Mouse (Mus musculus) cerebellum, adult 9-10 months (tissue): ENCODE measurements around the gene Rbm15b.

Source experiments
- DNase-seq: peaks from one replicate; pipeline ENCODE4 v3.0.0; 2022

The Rbm15b gene

DNA sequence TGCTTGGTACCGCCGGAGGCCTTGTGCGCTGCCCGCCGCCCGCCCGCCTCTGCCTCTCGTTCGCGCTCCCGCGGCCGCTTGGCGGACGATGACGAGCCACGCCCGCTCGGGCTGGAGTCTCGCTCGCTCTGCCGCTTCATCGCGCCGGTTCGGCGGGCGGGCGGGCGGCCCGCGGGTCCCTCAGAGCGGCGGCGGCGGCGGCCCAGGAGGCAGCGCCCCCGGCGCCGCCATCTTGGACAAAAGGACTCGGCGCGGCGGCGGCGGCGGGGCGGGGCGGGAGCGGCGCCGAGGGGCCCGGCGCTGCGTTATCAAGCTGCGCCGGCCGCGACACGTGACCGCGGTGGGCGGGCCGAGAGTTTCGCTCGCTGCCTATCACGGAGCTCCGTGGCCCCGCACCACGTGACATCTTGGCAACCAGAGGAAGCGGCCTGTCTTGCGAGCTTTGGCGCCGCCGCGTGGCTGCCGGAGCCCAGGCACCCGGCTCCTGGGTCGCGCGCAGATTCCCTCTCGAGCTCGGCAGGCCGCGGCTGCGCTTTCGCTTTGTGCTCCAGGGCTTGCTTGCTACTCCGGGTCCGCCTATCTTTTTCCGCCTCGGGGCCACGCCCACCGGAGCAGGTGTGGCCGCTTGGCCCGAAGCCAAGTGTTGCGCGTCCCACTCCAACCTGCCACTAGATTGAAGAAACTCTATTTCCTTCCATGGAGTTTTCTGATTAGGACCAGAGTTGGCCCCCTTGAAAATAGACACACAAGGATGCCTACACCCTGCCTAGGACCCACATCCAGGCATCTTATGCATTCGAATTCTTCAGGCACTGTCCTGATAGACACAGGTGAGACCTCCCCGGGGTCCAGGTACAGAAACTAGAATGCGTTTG is at the start of gene Rbm15b:
Gene Rbm15b (minus strand): TSS at position 601 of the 875 bp plus-strand sequence.
- DNase-seq: peak; percentile 98

DNA sequence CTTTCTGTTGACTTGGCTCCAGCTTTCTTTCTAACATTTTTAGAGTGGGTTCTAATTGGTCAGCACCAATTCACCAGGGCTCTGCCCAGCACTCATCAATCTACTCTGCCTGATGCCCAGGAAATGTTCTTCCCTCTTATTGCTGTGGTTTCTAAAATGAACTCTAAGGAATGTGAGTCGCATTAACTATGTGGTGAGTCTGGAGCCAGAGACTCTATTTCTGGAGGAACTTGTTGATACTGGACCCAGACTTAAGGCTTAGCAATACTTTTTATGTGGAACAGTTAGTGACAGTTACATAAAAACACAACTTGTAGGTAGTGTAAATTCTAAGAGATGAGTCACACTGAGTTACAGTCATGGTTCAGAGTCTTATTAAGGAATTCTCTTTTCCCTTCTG is 47.8 kb upstream of the Rbm15b start:
- DNase-seq: no peak

DNA sequence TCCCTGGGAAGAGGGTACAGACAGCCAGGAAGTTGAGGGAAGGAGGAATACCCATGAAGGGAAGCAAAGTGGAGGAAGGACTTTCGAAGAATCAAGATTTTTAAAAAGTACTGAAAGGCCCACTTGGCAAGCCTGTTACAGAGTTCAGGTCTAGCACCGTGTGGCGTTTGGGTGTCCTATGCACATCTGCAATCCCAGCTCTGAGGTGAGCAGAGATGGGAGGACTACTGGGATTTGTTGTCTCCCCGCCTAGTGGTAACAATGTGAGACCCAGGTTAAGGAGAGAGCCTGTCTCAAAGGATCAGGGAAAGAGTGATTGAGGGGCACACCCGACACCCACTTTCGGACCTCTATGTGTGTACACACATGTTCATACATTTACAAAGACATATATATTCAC is 27.6 kb upstream of the Rbm15b start:
- no peak for DNase-seq

DNA sequence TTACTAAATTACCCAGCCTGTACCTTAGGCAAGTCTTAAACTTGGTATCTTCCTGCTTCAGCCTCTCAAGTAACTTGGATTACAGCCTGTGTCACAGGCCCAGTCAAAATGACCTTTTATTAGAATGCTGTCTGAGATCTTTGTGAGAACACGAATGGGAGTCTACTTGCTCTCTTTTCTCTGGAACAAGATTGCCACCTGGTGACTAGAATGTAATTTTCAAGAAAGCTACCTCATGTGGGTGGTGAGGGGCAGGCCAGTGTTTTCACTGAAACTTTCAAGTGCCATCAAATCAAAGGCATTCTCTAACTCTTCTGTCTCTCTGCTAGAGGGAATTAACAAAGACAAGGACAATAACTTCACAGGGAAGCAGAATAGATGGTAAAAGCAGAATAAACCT is 26.5 kb upstream of the Rbm15b start:
- DNase-seq: no peak

DNA sequence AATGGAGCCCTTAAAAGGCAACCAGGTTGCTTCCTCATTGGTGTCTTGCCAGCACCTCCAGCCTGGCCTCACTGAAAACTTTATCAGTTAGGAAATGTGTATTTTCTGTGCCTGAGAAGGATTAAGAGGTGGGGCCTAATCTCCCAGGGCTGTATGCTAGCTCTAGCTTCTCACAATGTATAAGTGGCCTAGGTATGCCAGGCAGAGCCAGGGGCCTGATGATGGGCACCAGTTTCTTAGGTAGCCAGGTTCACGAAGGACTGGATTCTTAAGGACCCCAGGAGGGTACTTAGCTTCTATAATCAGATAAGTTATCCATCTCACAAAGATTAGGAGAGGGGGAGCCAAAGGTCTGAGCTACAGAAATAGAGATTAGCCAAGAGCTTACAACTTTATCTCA is 24.4 kb upstream of the Rbm15b start:
- DNase-seq: no peak

DNA sequence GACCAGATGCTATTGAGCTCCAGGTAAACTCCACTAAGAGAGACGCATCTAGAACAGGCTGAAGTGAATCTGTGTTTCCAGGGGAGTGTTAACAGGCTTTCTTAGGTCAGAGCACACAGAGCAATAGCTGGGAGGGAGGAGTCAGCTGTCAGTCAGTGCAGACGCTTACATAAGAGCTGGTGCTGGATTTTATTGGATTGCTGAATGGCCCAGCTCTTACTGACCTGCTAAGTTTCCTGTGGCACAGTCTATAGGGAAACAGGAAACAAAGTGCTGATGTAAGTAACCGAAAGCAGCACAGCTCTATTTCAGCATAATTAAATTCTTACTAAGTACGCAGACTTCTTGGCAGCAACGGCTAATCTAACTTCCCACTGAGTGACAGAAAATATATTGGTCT is 21.5 kb upstream of the Rbm15b start:
- no peak for DNase-seq

DNA sequence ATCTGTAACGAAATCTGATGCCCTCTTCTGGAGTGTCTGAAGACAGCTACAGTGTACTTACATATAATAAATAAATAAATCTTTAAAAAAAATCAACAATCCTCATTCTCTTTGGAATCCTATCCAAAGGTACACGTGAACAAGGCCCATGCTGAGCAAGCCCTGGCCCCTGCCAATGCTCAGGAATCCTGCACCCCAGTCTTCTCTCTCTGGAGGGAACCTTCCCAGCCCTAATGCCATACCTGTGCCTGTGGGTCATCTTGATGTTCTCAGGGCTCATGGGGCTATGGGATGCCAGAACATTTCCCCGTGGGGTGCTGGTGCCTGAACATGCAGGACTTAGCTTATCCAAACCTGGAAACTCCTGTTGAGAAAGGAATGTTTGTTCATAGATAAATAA is 20.9 kb upstream of the Rbm15b start:
- no peak for DNase-seq

DNA sequence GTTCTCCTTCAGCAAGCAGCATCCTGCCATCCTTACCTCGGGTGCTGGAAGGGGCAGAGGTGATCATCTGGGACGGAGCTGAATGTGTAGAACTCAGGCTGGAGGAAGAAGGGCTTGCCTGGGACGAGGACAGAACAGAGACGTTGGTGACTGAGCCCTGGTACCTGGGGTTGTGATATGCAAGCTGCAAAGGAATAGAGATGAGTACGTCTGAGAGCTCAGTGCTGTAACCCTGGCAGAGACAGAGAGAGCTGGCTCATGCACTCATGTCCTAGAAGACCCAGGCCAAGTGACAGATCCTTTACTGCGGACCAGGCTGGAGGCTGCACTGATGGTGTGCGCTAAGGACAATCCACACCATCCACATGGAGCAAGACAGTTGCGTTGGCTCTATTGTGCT is 19.4 kb upstream of the Rbm15b start:
- no peak for DNase-seq

DNA sequence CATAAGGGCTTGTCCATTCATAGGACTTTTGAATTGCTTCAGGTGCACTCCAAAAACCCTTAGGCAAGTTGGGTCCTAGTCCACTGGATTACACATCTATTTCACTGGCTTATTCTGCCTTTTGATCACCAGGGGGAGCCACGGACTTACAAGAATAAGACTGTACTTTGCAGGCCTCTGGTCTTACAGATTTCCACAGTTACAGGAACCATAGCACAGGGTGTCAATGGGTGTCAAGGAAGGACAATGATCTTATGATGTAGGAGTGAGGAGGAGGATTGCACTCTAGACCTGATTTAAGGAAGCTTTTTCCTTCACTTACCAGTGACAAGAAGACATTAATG is 16.5 kb upstream of the Rbm15b start:
- DNase-seq: peak; percentile 44

DNA sequence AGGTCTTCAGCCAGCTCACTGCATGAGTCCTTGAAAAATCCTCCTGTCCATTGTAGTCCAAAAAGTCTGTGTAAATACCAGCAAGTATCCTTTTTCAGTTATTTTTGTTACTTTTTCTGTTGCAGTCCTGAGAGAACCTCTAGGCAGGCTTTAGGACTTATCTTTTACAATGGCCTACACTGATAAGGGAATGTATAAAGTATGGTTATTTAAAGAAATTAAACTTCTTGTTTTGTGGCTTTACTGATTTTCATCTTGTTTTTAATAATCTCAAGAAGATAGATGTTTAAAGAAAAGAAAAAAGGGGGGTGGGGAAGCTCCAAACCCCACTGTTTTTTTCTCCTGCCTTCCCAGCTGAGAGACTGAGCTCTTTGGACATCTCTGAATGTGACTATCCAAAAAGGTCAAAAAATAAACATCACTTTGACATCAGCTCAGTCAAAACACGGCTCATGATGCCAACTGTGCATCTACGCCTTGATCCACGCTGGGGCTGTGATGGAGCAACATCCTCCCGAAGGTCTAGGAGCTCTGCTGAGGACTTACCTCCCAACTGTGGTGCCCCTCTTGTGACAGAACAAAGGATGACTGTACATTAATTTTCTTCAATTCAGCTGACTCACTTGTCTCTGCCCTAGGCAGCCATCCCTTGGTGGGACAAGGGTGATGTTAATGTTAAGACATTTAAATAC is 16.0 kb upstream of the Rbm15b start:
- DNase-seq: no peak

DNA sequence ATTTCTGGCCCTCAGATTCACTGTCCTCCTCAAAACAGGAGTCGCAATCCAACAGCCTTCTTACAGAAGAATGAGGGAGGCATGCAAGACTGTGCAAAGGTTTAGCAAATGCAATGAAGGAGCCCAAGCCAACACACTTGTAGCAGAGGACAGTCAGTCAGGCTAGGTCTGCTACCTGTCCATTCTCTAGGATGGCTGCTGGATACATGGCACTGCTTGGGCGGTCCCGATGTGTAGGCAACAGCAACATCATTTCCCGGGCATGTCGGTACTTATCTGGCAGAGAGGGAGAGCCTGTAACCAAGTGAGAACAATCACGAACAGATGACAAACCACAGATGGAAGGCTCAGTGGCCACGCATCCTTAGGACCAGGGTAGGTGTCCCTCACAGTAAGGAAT is 14.4 kb upstream of the Rbm15b start:
- no peak for DNase-seq

DNA sequence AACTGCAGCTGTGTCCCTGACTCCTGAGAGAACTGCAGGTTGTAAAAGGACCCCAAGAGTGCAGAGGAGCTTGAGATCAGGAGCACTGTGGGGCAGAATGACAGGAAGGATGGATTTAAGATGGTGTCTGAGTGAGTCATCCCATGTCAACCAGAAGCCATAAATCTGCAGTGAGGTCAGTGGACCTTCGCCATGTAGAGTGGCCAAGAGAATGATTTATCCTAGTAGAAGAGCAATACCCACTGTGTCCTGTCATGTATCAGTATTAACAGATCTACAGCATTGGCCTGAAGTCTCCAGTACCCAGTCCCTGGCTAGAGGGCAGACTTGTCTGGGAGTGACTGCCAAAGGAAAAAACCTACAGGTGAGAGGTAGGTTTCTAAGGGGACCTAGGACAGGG is 11.7 kb upstream of the Rbm15b start:
- DNase-seq: no peak

DNA sequence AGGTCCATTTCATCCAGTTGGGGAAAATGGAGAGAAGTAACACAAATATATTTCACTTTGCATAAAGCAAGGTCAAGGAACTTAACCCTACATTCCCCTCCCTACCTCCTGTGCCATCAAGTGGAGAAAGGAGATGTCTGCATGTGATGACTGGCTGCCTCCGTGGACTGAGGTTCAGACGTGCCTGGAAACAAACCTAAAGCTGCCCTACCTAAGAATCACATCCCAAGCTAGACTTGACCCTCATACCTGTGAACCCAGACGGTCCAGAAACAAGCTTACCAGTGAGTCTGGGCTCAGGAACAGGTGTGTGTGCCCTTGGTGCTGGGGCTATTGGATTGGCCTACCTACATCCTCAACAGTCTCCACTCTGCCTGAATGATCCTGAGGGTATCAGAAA is 6.1 kb upstream of the Rbm15b start:
- peak; percentile 43 for DNase-seq

DNA sequence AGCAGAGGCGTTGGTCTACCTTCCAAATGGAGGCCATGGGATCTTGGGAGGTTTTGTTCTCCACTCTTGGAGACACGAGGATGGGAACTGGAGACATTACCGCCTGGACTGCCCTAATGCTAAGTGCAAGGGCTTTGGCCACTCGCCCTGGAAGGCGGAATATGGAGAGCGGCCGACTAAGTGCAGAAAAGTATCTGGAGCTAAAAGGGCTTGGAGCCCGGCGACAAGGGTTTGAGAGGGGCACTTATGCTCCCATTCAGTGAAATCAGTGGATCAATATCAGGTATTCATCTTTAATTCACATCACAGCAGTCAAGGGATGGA is 5.3 kb upstream of the Rbm15b start:
- no peak for DNase-seq

DNA sequence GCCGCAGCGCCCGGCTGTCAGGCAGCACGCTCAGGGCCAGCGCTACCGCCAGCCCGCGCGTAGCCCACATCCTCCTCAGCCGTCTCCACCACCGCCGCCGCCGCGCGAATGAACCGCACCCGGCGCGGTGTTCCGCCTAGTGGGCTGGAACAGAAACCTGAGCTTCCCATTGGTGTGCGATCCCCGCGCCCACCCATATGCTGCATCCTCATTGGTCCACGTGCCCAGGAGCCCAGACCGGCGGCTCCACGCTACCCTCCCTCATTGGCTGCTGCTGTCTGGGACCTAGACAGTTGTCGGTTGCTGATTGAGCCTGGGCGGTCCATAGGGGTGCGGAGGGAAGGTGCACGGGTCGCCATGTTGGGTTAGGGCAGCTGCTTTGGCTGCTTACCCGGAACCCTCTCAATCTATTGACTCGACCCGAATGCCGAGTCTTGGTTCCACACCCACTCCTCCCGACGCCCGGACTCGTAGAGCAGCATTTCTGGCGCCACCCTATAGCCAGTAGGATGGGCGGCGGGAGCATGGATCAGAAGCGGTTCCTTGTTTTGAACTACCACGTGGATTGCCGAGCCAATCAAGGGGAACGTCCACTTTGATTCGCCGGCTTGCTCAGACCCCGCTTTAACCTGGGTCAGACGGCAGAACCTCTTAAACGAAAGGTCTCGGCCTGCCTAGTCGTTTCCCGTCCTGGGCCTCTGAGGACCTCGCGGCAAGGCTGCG is 4.8 kb upstream of the Rbm15b start, which contains the start of gene Manf:
Gene Manf (minus strand): TSS at position 151 of the 723 bp plus-strand sequence.
- peak; percentile 98 for DNase-seq

DNA sequence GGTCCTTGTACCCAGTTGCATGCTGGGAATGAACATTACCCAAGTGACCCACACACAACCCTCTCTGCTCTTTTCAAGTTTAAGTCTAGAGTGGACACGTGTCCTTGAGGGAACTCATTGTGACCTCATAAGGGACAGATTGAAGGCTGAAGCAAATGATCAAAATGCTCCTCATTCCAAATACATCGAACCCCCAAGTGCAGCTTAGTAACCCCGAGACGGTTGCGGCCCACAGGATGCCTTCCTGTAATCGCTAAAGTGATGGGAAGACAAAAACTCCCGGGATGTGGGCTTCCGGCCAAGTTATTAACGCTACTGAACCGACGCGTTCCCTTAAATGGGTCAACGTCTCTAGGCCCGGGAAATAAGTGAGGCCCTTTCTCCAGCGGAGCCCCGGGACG is 4.1 kb upstream of the Rbm15b start:
- DNase-seq: peak; percentile 79

DNA sequence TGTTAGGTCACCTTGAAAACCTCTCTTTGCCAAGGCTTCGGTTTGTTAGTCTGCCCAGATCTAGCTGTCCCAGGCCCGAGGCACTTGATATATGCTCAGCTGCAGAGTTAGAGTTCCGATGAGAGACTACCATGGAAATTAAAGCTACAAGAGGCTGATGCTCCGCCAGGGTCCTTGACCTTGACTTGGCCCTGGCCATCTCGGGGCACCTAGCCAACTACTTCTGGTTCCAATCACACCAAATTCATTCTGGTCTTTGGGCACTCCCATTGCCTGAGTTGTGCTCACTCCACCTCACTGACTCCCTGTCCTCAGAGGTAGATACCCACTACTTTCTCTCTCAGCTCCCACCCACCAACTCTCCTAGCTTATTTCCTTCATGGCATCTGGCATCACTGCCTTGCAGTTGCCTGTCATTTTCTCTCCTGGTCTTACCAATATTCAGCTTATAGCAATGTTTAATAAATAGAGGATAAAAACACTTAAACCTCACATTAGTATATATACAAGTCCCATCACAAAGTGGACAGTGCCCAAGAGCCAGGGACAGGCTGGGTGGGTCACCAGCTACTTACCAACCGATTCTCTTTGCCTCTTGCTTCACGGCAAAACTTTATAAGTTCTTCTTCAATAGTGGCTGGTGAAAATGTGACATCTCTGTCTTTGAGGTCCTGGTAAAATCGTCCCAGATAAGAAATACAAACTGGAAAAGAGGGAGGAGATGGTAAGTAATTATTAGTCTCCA is 3.4 kb upstream of the Rbm15b start:
- DNase-seq: peak; percentile 55

DNA sequence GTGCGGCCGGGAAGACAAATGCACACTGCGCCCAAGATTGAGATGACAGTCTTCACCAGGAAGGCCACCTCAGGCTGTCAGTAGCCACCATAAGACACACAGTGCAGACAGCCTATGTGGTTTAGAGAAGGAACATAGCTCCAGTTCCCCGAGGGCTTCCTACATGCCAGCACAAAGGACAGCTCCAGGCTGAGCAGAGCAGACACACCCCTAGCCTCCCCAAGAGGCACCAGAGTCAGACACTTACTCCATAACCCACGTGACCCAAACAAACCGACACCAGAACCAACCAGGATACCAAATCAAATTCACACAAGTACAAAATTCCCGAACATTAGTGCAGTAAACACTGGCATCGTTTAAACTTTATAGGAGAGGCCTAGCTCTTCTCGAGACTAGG is 2.1 kb upstream of the Rbm15b start:
- peak; percentile 26 for DNase-seq

DNA sequence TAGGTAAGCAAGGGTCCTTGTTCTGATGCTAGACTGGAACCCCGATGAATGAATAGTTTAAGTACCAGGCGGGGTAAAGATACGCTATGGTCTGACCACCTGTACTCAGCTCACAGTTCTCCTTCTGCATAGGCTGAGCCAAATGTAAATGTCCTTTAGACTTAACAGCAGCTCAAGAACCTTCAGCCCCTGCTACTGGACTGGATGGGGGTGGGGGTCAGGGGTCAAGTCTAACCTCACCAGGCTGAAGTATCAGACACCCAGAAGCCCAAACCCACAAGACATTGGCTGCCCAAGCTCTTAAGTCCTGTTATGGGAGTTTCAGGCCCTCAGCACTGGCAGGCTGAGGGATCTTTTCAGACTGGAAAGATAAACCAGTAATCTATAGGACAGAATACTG is 1.1 kb upstream of the Rbm15b start:
- DNase-seq: peak; percentile 55

DNA sequence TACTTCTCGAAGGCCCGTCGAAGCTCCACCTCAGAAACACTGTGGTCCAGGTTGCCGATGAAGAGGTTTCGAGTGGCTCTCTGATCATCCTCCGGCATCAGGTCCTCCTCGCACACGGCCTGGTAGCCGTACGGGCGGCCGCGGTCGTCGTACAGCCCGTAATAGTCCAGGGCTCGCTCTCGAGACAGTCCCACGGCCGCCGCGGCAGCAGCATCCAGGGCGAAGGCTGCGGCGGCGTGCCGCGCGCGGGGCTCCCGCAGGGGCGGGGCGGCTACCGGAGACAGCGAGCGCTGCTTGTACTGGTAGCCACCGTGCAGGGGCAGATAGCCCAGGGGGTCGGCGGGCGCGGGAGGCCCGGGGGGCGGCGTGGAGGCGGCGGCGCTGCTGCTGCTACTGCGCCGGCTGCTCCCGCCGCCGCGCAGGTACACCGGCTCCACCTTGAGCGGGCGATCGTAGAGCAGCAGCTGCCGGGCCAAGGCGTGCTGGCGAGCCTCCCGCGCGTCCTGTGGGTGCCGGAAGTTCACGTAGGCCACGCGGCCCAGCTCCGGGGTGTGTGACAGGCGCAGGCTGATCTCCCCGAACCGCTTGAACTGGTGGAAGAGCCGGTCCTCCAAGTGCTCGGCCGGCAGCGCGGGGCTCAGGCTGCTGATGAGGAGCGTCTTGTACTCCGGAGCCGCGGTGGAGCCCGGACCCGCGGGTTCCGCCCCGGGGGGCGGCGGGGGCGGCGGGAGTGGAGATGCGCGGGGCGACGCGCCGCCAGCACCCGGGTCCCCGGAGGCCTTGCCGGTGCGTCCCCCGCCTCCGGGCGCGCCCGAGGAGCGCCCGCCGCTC is 1.1 kb downstream of the Rbm15b start:
- peak; percentile 68 for DNase-seq

DNA sequence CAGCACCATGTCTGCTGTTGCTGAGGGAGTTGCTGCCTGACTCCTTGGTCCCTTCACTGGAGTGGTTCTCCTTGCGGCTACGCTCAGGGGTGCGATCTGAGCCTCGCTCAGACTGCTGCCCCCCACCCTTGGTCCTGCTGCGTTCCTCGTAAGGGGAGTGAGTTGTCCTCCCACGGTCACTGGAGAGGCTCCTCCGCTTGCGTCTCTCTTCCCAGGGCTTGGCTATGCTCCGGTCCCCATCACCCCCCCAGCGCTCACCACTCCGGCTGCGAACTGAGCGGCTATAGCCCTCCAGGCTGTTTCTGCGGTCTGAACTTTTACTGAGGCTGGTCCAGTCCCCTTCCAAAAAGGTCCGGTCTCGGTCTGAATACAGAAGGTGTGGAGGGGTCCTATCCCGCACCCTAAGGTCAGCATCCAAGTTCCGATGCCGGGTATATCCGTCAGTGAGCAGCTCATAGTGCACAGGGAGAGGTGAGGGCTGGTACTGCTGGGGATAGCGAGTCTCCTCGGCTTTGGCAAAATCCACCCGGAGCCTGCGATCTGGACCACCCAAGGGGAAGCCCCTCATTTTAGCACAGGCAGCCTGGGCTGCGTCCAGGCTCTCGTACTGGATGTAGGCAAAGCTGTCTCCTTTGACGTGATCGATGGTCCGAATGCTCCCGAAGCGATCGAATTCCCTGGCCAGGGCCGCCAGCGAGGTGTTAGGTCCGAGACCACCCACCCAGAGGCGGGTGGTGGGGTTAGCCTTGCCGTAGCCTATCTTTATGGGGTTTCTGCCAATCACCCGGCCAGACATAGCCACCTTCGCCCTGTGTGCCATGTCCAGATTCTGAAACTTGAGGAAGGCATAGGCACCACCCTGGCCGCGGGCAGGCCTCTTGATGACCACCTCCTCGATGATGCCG is 2.0 kb downstream of the Rbm15b start:
- DNase-seq: peak; percentile 57
